ENCODE assay signal across 8 mouse cellular contexts in the genomic region with DNA sequence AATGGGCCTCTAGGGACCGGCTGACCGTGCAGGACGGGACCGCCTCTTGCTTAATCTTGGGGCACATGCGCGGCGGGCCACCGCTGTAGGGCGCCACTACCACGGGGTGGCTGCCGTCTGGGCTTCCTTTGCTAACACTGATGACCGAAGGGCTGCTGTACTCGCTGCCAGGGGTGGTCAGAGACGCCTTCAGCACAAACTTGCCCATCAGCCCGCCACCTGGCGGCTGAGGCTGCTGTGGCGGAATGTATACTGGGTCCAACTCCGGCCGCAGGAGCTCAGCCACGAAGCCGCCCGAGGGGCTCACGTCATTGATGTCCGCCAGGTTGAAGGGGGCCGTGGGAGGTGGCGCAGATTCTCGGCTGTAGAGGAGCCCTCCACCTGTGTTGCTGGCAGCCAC. TPM values are rescaled to one million over a fixed set of nuclear protein-coding genes. Genes with fewer than 3 reads are reported as not detected.
DNase-seq lines count a peak whose midpoint lies in the region; ATAC-seq and TF ChIP-seq lines count a peak whose summit lies in the region.

No protein-coding gene starts in this region.

- H3K4me3 ChIP-seq in intestine, postnatal 0 days (ENCODE audit: low read depth, low read length), result peak overlapping the region; percentile 79
- H3K4me3 ChIP-seq in limb, embryonic 10.5 days, result peak overlapping the region; percentile 74
- H3K4me3 ChIP-seq in midbrain, embryonic 11.5 days (ENCODE audit: low read depth, low read length), result peak overlapping the region; percentile 55

- TF ChIP-seq CTCF in intestine, postnatal 0 days (IDR thresholded peaks at IDR 0.05; ENCODE audit: low read depth), result peak; percentile 86

- H3K9ac ChIP-seq in intestine, postnatal 0 days (ENCODE audit: low read depth, low read length), result peak overlapping the region; percentile 88
- peak overlapping the region; percentile 33; the same call in 1 of the 2 replicates for H3K9ac ChIP-seq in midbrain, embryonic 11.5 days (ENCODE audit: low read length)

- H3K36me3 ChIP-seq in intestine, postnatal 0 days (ENCODE audit: control insufficient read depth, insufficient read depth), result peaks cover 14% of the 10 kb centered on the region; the same call in 1 of the 2 replicates
- no peaks in the 10 kb centered on the region for H3K36me3 ChIP-seq in limb, embryonic 10.5 days
- no peaks in the 10 kb centered on the region for H3K36me3 ChIP-seq in midbrain, embryonic 11.5 days (ENCODE audit: control insufficient read depth, insufficient read depth, low read length)

- ATAC-seq in intestine, postnatal 0 days, result peak; percentile 19; the same call in 1 of the 2 replicates
- ATAC-seq in midbrain, embryonic 11.5 days (ENCODE audit: low FRiP score), result peak; percentile 51
- ATAC-seq in inflammation-experienced regulatory T-cells, adult 6 months, result no peak

- no peaks in the 10 kb centered on the region for H3K27me3 ChIP-seq in intestine, postnatal 0 days (replicated peaks; ENCODE audit: control insufficient read depth, insufficient read depth, low read length)
- peaks cover 52% of the 10 kb centered on the region for H3K27me3 ChIP-seq in limb, embryonic 10.5 days (ENCODE audit: low read depth, poor library complexity, severe bottlenecking)
- peaks cover 37% of the 10 kb centered on the region for H3K27me3 ChIP-seq in midbrain, embryonic 11.5 days (ENCODE audit: control insufficient read depth, insufficient read depth, low read length)

- no peaks in the 10 kb centered on the region for H3K9me3 ChIP-seq in intestine, postnatal 0 days (ENCODE audit: control insufficient read depth)
- H3K9me3 ChIP-seq in limb, embryonic 10.5 days (replicated peaks), result no peaks in the 10 kb centered on the region
- no peaks in the 10 kb centered on the region for H3K9me3 ChIP-seq in midbrain, embryonic 11.5 days (ENCODE audit: control insufficient read depth, low read length)

- WGBS in intestine, postnatal 0 days, result 1% methylated on average over 27 of the region's 27 CpGs
- under 1% methylated on average over 27 of the region's 27 CpGs for WGBS in limb, embryonic 10.5 days
- WGBS in midbrain, embryonic 11.5 days, result under 1% methylated on average over 27 of the region's 27 CpGs

- no peaks in the 10 kb centered on the region; the same call in 1 of the 2 replicates for H3K4me1 ChIP-seq in intestine, postnatal 0 days (replicated peaks; ENCODE audit: control insufficient read depth, insufficient read depth, low read length)
- peaks cover 29% of the 10 kb centered on the region for H3K4me1 ChIP-seq in limb, embryonic 10.5 days
- peaks cover 19% of the 10 kb centered on the region for H3K4me1 ChIP-seq in midbrain, embryonic 11.5 days (ENCODE audit: control insufficient read depth, insufficient read depth, low read length)

- DNase-seq in adrenal gland, adult 2 months, result peak; percentile 88
- DNase-seq in embryo, embryonic 9.5 days (ENCODE audit: extremely low spot score), result peak; percentile 84
- DNase-seq in heart, adult 11 months, result peak; percentile 99
- DNase-seq in limb, embryonic 10.5 days (ENCODE audit: low spot score), result peak; percentile 84
- peak; percentile 97 for DNase-seq in midbrain, embryonic 11.5 days (ENCODE audit: low spot score, missing footprints)
- peak; percentile 59 for DNase-seq in right cerebral cortex, postnatal 4 days

- H3K27ac ChIP-seq in intestine, postnatal 0 days (ENCODE audit: low read depth, low read length), result peak overlapping the region; percentile 97; the same call in 1 of the 2 replicates
- peak overlapping the region; percentile 64; the same call in 1 of the 2 replicates for H3K27ac ChIP-seq in limb, embryonic 10.5 days
- H3K27ac ChIP-seq in midbrain, embryonic 11.5 days (ENCODE audit: low read depth, low read length), result no peak overlapping the region

- H3K4me2 ChIP-seq in intestine, postnatal 0 days (replicated peaks; ENCODE audit: low read depth), result peak overlapping the region; percentile 89
- peak overlapping the region; percentile 97 for H3K4me2 ChIP-seq in midbrain, embryonic 11.5 days

RNA-seq across cellular contexts. Expression of gene Klf4, which starts 2.0 kb away (rescaled TPM):
- 10 to 100 TPM; 15.4 to 19.3 TPM for total RNA-seq in adrenal gland, adult 2 months (2021)
- 20.0 and 28.0 TPM in 2 replicates for polyA plus RNA-seq in adrenal gland, adult 2 months (2012; rRNA removed)
- 23.6 and 28.4 TPM in 2 replicates for polyA plus RNA-seq in intestine, postnatal 0 days (2015; fragmentation: Nextera tagmentation; extraction: Ambion mirVana)
- polyA plus RNA-seq in limb, embryonic 10.5 days (2016; fragmentation: Nextera tagmentation; extraction: Ambion mirVana), result 0.46 and 0.78 TPM in 2 replicates
- 1.7 and 1.9 TPM in 2 replicates for polyA plus RNA-seq in midbrain, embryonic 11.5 days (2014; fragmentation: Nextera tagmentation; extraction: Ambion mirVana)
- 1 to 10 TPM in 2 of 3 experiments, under 1 TPM in 1; 0.35 to 2.2 (median 1.5) TPM for polyA plus RNA-seq in inflammation-experienced regulatory T-cells, adult 6 months (2017; shearing (Covaris generic))
